Mouse (Mus musculus): ENCODE results near the gene Chac2. TPM values are rescaled to one million over a fixed set of nuclear protein-coding genes. Genes with fewer than 3 reads are reported as not detected.

The Chac2 gene
- polyA plus RNA-seq, 1 experiment from 2014 or later, result 25.4 TPM

- TF ChIP-seq CTCF (IDR thresholded peaks at IDR 0.05; ENCODE audit: low read depth) (peak; percentile 36), EP300 (optimal IDR thresholded peaks at IDR 0.05) (no peak)
- H3K27me3 ChIP-seq (ENCODE audit: control insufficient read depth, insufficient read depth, low read length), result no peaks in the 10 kb centered on the region
- H3K4me2 ChIP-seq (replicated peaks; ENCODE audit: low read depth), result peak overlapping the region; percentile 69
- no peaks in the 10 kb centered on the region for H3K9me3 ChIP-seq (ENCODE audit: control insufficient read depth, low read length)
- H3K4me1 ChIP-seq (replicated peaks; ENCODE audit: control insufficient read depth, insufficient read depth), result no peaks in the 10 kb centered on the region
- peak; percentile 80 for ATAC-seq (ENCODE audit: low FRiP score, low TSS enrichment)
- peak overlapping the region; percentile 78 for H3K4me3 ChIP-seq (ENCODE audit: low read depth, low read length)
- DNase-seq (ENCODE audit: low spot score), result peak; percentile 57
- H3K27ac ChIP-seq (replicated peaks), result peak overlapping the region; percentile 84
- 0 out of 2 replicates have a peak, but pooled peaks cover 3% of the 10 kb centered on the region for H3K36me3 ChIP-seq (ENCODE audit: control insufficient read depth, insufficient read depth, low read length)
- 2% methylated on average over 24 of the region's 32 CpGs for WGBS
- peak overlapping the region; percentile 80 for H3K9ac ChIP-seq (ENCODE audit: low read length)
Observed at GRCm38 (mm10) chr11:30953469-30954154, 32.5 kb downstream of the Chac2 start.

DNA sequence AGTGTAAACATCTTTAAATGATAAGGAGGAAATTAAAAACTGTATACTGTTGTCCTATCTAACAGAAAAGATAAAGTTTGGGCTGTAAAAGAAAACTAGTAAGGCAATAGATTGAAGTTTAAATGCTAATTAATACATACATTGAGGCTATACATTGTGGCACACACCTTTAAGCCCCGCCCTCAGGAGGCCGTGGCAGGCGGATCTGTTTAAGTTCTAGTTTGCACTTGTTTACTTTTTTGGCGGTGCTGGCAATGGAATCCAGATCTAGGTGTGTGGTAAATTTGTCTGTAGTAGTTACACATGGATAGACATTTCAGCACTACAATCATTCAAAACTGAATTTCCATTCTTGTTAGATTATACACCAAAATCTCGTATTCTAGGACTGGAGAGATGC, 33.3 kb downstream of the Chac2 start:
- Histone ChIP-seq H3K4me1 (replicated peaks; ENCODE audit: control insufficient read depth, insufficient read depth) (no peaks in the 10 kb centered on the region), H3K4me3 (ENCODE audit: low read depth, low read length) (peak overlapping the region; percentile 78), H3K36me3 (ENCODE audit: control insufficient read depth, insufficient read depth, low read length) (0 out of 2 replicates have a peak, but pooled peaks cover 3% of the 10 kb centered on the region), H3K27ac (replicated peaks) (no peak overlapping the region), H3K27me3 (ENCODE audit: control insufficient read depth, insufficient read depth, low read length) (no peaks in the 10 kb centered on the region), H3K9ac (ENCODE audit: low read length) (no peak overlapping the region; the same call in 1 of the 2 replicates), H3K9me3 (ENCODE audit: control insufficient read depth, low read length) (no peaks in the 10 kb centered on the region), H3K4me2 (replicated peaks; ENCODE audit: low read depth) (peak overlapping the region; percentile 69)
- WGBS, result 23% methylated on average over 5 of the region's 5 CpGs
- no peak for TF ChIP-seq CTCF (IDR thresholded peaks at IDR 0.05; ENCODE audit: low read depth)
- TF ChIP-seq EP300 (optimal IDR thresholded peaks at IDR 0.05), result no peak
- no peak for ATAC-seq (ENCODE audit: low FRiP score, low TSS enrichment)
- DNase-seq (ENCODE audit: low spot score), result no peak

DNA sequence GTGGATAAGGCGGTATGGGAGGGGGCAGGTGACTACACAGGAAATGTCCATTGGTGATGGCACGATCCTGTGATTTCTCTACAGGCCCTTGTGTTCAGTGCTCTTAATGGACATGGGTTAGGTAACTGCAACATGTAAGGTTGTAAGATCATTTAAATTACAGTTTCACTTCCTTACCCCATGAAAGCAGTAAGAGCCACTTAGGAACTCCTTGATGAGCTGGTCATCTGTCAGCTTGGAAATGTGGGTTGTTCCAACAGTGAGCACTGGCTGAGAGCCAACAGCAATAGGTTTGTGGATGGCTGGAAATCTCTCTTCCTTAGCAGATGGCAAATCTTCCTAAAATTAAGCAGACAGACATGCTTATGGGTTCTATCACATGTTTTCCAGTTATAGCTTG, 42.6 kb downstream of the Chac2 start:
- Histone ChIP-seq H3K4me2 (replicated peaks; ENCODE audit: low read depth) (no peak overlapping the region), H3K36me3 (ENCODE audit: control insufficient read depth, insufficient read depth, low read length) (peaks cover 17% of the 10 kb centered on the region), H3K27me3 (ENCODE audit: control insufficient read depth, insufficient read depth, low read length) (no peaks in the 10 kb centered on the region), H3K27ac (replicated peaks) (no peak overlapping the region), H3K9me3 (ENCODE audit: control insufficient read depth, low read length) (no peaks in the 10 kb centered on the region), H3K4me3 (ENCODE audit: low read depth, low read length) (no peak overlapping the region), H3K4me1 (replicated peaks; ENCODE audit: control insufficient read depth, insufficient read depth) (no peaks in the 10 kb centered on the region), H3K9ac (ENCODE audit: low read length) (no peak overlapping the region)
- no peak for ATAC-seq (ENCODE audit: low FRiP score, low TSS enrichment)
- no peak for DNase-seq (ENCODE audit: low spot score)
- TF ChIP-seq EP300 (optimal IDR thresholded peaks at IDR 0.05), result no peak
- WGBS, result 91% methylated on average over 2 of the region's 2 CpGs

DNA sequence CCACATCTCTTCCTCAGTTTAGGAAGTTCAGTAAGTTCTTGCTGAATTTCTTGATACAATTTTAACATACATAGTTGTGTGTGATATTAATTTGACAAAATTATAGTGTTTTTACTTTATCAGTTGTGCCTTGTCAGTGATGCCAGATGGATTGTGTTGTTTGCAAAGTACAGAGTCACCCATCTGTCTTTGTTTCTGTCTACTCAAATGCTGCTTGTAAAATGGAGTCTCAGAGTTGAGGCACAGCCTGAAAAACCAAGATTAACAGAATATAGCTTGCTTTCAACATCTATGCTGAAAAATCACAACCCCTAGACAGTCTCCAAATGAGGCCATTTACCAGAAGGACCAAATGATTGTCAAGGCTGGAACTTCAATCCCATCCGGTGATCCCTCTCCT, 57.7 kb downstream of the Chac2 start:
- WGBS, result 100% methylated on average over 1 of the region's 1 CpGs
- no peaks in the 10 kb centered on the region for H3K9me3 ChIP-seq (ENCODE audit: control insufficient read depth, low read length)
- H3K36me3 ChIP-seq (ENCODE audit: control insufficient read depth, insufficient read depth, low read length), result no peaks in the 10 kb centered on the region; the same call in 1 of the 2 replicates
- ATAC-seq (ENCODE audit: low FRiP score, low TSS enrichment), result no peak
- TF ChIP-seq EP300 (optimal IDR thresholded peaks at IDR 0.05), result no peak
- no peak for TF ChIP-seq CTCF (IDR thresholded peaks at IDR 0.05; ENCODE audit: low read depth)
- no peak for DNase-seq (ENCODE audit: low spot score)
- H3K4me2 ChIP-seq (replicated peaks; ENCODE audit: low read depth), result no peak overlapping the region
- H3K27me3 ChIP-seq (ENCODE audit: control insufficient read depth, insufficient read depth, low read length), result no peaks in the 10 kb centered on the region
- H3K27ac ChIP-seq (replicated peaks), result no peak overlapping the region
- H3K4me1 ChIP-seq (replicated peaks; ENCODE audit: control insufficient read depth, insufficient read depth), result no peaks in the 10 kb centered on the region
- H3K9ac ChIP-seq (ENCODE audit: low read length), result no peak overlapping the region
- H3K4me3 ChIP-seq (ENCODE audit: low read depth, low read length), result no peak overlapping the region

GRCm38 (mm10) chr11:30928079-30928478, 58.1 kb downstream of the Chac2 start:
- TF ChIP-seq EP300 (optimal IDR thresholded peaks at IDR 0.05) (no peak), CTCF (IDR thresholded peaks at IDR 0.05; ENCODE audit: low read depth) (no peak)
- Histone ChIP-seq H3K36me3 (ENCODE audit: control insufficient read depth, insufficient read depth, low read length) (no peaks in the 10 kb centered on the region; the same call in 1 of the 2 replicates), H3K4me1 (replicated peaks; ENCODE audit: control insufficient read depth, insufficient read depth) (no peaks in the 10 kb centered on the region), H3K4me2 (replicated peaks; ENCODE audit: low read depth) (no peak overlapping the region), H3K27me3 (ENCODE audit: control insufficient read depth, insufficient read depth, low read length) (no peaks in the 10 kb centered on the region), H3K9me3 (ENCODE audit: control insufficient read depth, low read length) (no peaks in the 10 kb centered on the region), H3K4me3 (ENCODE audit: low read depth, low read length) (no peak overlapping the region), H3K9ac (ENCODE audit: low read length) (no peak overlapping the region), H3K27ac (replicated peaks) (no peak overlapping the region)
- DNase-seq (ENCODE audit: low spot score) (no peak), ATAC-seq (ENCODE audit: low FRiP score, low TSS enrichment) (no peak)

Other genes with a start within 250 kb of the Chac2 start
- gene Psme4, start 214.6 kb downstream of the Chac2 start, polyA plus RNA-seq (2015; fragmentation: Nextera tagmentation; extraction: Ambion mirVana), result 9.9 and 10.7 TPM in 2 replicates
- gene Gpr75, start 101.0 kb downstream of the Chac2 start, polyA plus RNA-seq (2015; fragmentation: Nextera tagmentation; extraction: Ambion mirVana), result 0.13 and 0.19 TPM in 2 replicates
- gene Asb3, start 100.9 kb downstream of the Chac2 start, polyA plus RNA-seq (2015; fragmentation: Nextera tagmentation; extraction: Ambion mirVana), result 14.7 and 15.1 TPM in 2 replicates
- 11.4 and 12.1 TPM in 2 replicates for gene Erlec1, start 32.0 kb downstream of the Chac2 start, polyA plus RNA-seq (2015; fragmentation: Nextera tagmentation; extraction: Ambion mirVana)
- not detected in 2 replicates for gene Gm17332, start 196.1 kb upstream of the Chac2 start, polyA plus RNA-seq (2015; fragmentation: Nextera tagmentation; extraction: Ambion mirVana)